8 mouse cellular contexts compared by ENCODE assay signal in genomic region chr16:33337177-33337576, GRCm38 (mm10). TPM values are rescaled to one million over a fixed set of nuclear protein-coding genes. Genes with fewer than 3 reads are reported as not detected.
DNase-seq lines count a peak whose midpoint lies in the region; ATAC-seq lines count a peak whose summit lies in the region.

No protein-coding gene starts in this region.

- no peak for ATAC-seq in liver, embryonic 12.5 days
- no peak for ATAC-seq in embryonic facial prominence, embryonic 13.5 days (ENCODE audit: insufficient number of reproducible peaks, insufficient read depth, low FRiP score, low TSS enrichment, low read depth)
- ATAC-seq in limb, embryonic 12.5 days (ENCODE audit: insufficient number of reproducible peaks, insufficient read depth, low FRiP score, low TSS enrichment, low read depth): no peak

- DNase-seq in liver: peak; percentile 56
- peak; percentile 61 for DNase-seq in heart, adult 8-10 months (ENCODE audit: low spot score)
- peak; percentile 82 to 86 for DNase-seq in kidney, adult 8-10 months
- DNase-seq in monocyte, adult 2 months (ENCODE audit: low read depth in 1 of 2, low spot score in 2 of 2): peak; percentile 1 to 12
- peak; percentile 12 to 29 for DNase-seq in spleen, postnatal 14 days (ENCODE audit: low spot score in 2 of 2)

- no peak overlapping the region for H3K9ac ChIP-seq in liver, embryonic 12.5 days
- H3K9ac ChIP-seq in embryonic facial prominence, embryonic 13.5 days: no peak overlapping the region
- H3K9ac ChIP-seq in limb, embryonic 12.5 days (replicated peaks): no peak overlapping the region

- H3K27ac ChIP-seq in liver, embryonic 12.5 days: no peak overlapping the region
- H3K27ac ChIP-seq in embryonic facial prominence, embryonic 13.5 days: no peak overlapping the region
- no peak overlapping the region for H3K27ac ChIP-seq in limb, embryonic 12.5 days

- H3K4me2 ChIP-seq in liver, embryonic 12.5 days: no peak overlapping the region
- peak overlapping the region; percentile 40 for H3K4me2 ChIP-seq in embryonic facial prominence, embryonic 13.5 days
- H3K4me2 ChIP-seq in limb, embryonic 12.5 days: peak overlapping the region; percentile 21; the same call in 1 of the 2 replicates

- H3K9me3 ChIP-seq in liver, embryonic 12.5 days (replicated peaks): no peaks in the 10 kb centered on the region
- H3K9me3 ChIP-seq in embryonic facial prominence, embryonic 13.5 days: no peaks in the 10 kb centered on the region
- H3K9me3 ChIP-seq in limb, embryonic 12.5 days: 0 out of 2 replicates have a peak, but pooled peaks cover 3% of the 10 kb centered on the region

- H3K4me1 ChIP-seq in liver, embryonic 12.5 days: peaks cover 15% of the 10 kb centered on the region
- 0 out of 2 replicates have a peak, but pooled peaks cover 6% of the 10 kb centered on the region for H3K4me1 ChIP-seq in embryonic facial prominence, embryonic 13.5 days
- 0 out of 2 replicates have a peak, but pooled peaks cover 6% of the 10 kb centered on the region for H3K4me1 ChIP-seq in limb, embryonic 12.5 days (replicated peaks)

- no peak overlapping the region for H3K4me3 ChIP-seq in liver, embryonic 12.5 days
- H3K4me3 ChIP-seq in embryonic facial prominence, embryonic 13.5 days: no peak overlapping the region
- no peak overlapping the region for H3K4me3 ChIP-seq in limb, embryonic 12.5 days (replicated peaks)

- no peaks in the 10 kb centered on the region for H3K36me3 ChIP-seq in liver, embryonic 12.5 days
- H3K36me3 ChIP-seq in embryonic facial prominence, embryonic 13.5 days: no peaks in the 10 kb centered on the region
- H3K36me3 ChIP-seq in limb, embryonic 12.5 days: no peaks in the 10 kb centered on the region

- H3K27me3 ChIP-seq in liver, embryonic 12.5 days (replicated peaks): no peaks in the 10 kb centered on the region
- no peaks in the 10 kb centered on the region for H3K27me3 ChIP-seq in embryonic facial prominence, embryonic 13.5 days
- H3K27me3 ChIP-seq in limb, embryonic 12.5 days: no peaks in the 10 kb centered on the region

- 22% methylated on average over 8 of the region's 8 CpGs for WGBS in liver, embryonic 12.5 days (ENCODE audit: insufficient replicate concordance)
- WGBS in embryonic facial prominence, embryonic 13.5 days: 10% methylated on average over 8 of the region's 8 CpGs
- WGBS in limb, embryonic 12.5 days: 23% methylated on average over 8 of the region's 8 CpGs

RNA-seq across cellular contexts. Expression of gene Zfp148, which starts 43.5 kb away (rescaled TPM):
- polyA plus RNA-seq in liver, embryonic 12.5 days (2016; fragmentation: Nextera tagmentation; extraction: Ambion mirVana): 22.3 and 23.6 TPM in 2 replicates
- polyA plus RNA-seq in embryonic facial prominence, embryonic 13.5 days (2015; fragmentation: Nextera tagmentation; extraction: Ambion mirVana): 62.3 and 66.7 TPM in 2 replicates
- total RNA-seq in heart, adult 8-10 months (2022): 10 to 100 TPM; 37.2 to 41.2 (median 38.7) TPM
- polyA plus RNA-seq in limb, embryonic 12.5 days (2016; fragmentation: Nextera tagmentation; extraction: Ambion mirVana): 60.9 and 66.4 TPM in 2 replicates

Comparison
In these comparisons a context has a peak if more than half of its experiments do, and no peak if none do; other contexts are left out.
1. DNase-seq: peak in every context shown above with its lines; median percentile 84 in kidney, adult 8-10 months; 61 in heart, adult 8-10 months; 56 in liver; 20 in spleen, postnatal 14 days; 6 in monocyte, adult 2 months.